Mouse (Mus musculus) myocyte (in vitro differentiated cells): ENCODE results near the gene Usp2.

Source experiments
- CEBPB ChIP-seq: IDR thresholded peaks from 2 replicates; pipeline ENCODE4 v1.6.1; 2011; ENCODE audit warnings: mild to moderate bottlenecking, moderate library complexity; ENCODE audit not compliant: poor library complexity, insufficient read depth, severe bottlenecking
- E2F4 ChIP-seq: IDR thresholded peaks from one replicate; pipeline ENCODE4 v1.6.1; 2011; ENCODE audit warnings: mild to moderate bottlenecking, control low read depth, moderate library complexity; ENCODE audit not compliant: insufficient read depth
- MAX ChIP-seq: IDR thresholded peaks from one replicate; pipeline ENCODE4 v1.6.1; 2011; ENCODE audit warnings: low read depth, mild to moderate bottlenecking, control low read depth
- MYOG ChIP-seq, 3 experiments: IDR thresholded peaks; one replicate each; pipeline ENCODE4 v1.6.1; 2011; ENCODE audit warnings: control low read depth in 2 of 3, low read depth in 2 of 3, mild to moderate bottlenecking in 2 of 3; ENCODE audit not compliant: insufficient read length in 2 of 3, control insufficient read depth in 1 of 3, insufficient read depth in 1 of 3
- POLR2A ChIP-seq: IDR thresholded peaks from one replicate; pipeline ENCODE4 v1.6.1; 2011; ENCODE audit warnings: low read depth, mild to moderate bottlenecking, control low read depth, moderate library complexity; ENCODE audit not compliant: insufficient read length
- SRF ChIP-seq: IDR thresholded peaks from one replicate; pipeline ENCODE4 v1.6.1; 2011; ENCODE audit warnings: low read depth; ENCODE audit not compliant: control insufficient read depth, insufficient read length
- TCF12 ChIP-seq: IDR thresholded peaks from one replicate; pipeline ENCODE4 v1.6.1; 2011; ENCODE audit warnings: mild to moderate bottlenecking, control low read depth; ENCODE audit not compliant: poor library complexity, insufficient read depth, severe bottlenecking
- TCF3 ChIP-seq: IDR thresholded peaks from one replicate; pipeline ENCODE4 v1.6.1; 2011; ENCODE audit warnings: low read depth, control low read depth; ENCODE audit not compliant: insufficient read length
- USF1 ChIP-seq: IDR thresholded peaks from one replicate; pipeline ENCODE4 v1.6.1; 2011; ENCODE audit warnings: low read depth, mild to moderate bottlenecking, control low read depth, moderate library complexity

- TF ChIP-seq CEBPB = no peak
- TF ChIP-seq POLR2A = no peak
- TF ChIP-seq USF1 = no peak
- TF ChIP-seq TCF12 = no peak
- no peak for TF ChIP-seq MAX
- TF ChIP-seq E2F4 = no peak
- TF ChIP-seq MYOG (IDR thresholded peaks at IDR 0.05; ENCODE audit: control insufficient read depth in 1 of 3, insufficient read depth in 1 of 3, insufficient read length in 2 of 3, low read depth in 2 of 3) = no peak
- no peak for TF ChIP-seq TCF3
- no peak for TF ChIP-seq SRF
Measured at GRCm38 (mm10) chr9:44130581-44131275, 63.9 kb downstream of the Usp2 start.
